Mouse (Mus musculus) megakaryocyte-erythroid progenitor cell, adult 5 weeks (primary cell): ENCODE measurements around the gene 1700022I11Rik. TPM values are rescaled to one million over a fixed set of nuclear protein-coding genes. Genes with fewer than 3 reads are reported as not detected.

Source experiments
- polyA plus RNA-seq: library from polyadenylated mRNA; stranded (reverse); fragments of >175 nt; gene quantifications from 2 replicates; pipeline ENCODE4 v1.2.3, GENCODE M21; 2012

Gene 1700022I11Rik
- polyA plus RNA-seq, result not detected in 2 replicates

GRCm38 (mm10) chr4:42969304-42969703 is at the start of gene 1700022I11Rik:
TSS of gene 1700022I11Rik (plus strand) at chr4:42969604.

GRCm38 (mm10) chr4:42949676-42950051 is 19.7 kb upstream of the 1700022I11Rik start, which contains the start of gene Dnajb5:
TSS of gene Dnajb5 (plus strand) at chr4:42949814.

GRCm38 (mm10) chr4:43000141-43000986 is 31.0 kb downstream of the 1700022I11Rik start, which contains the start of gene Vcp:
TSS of gene Vcp (minus strand) at chr4:43000507.

GRCm38 (mm10) chr4:43010161-43011038 is 41.0 kb downstream of the 1700022I11Rik start, which contains the start of gene Fancg:
TSS of gene Fancg (minus strand) at chr4:43010506.

GRCm38 (mm10) chr4:43025084-43025960 is 55.9 kb downstream of the 1700022I11Rik start, which contains the start of gene Pigo:
TSS of gene Pigo (minus strand) at chr4:43025819.

GRCm38 (mm10) chr4:43031237-43031995 is 62.0 kb downstream of the 1700022I11Rik start, which contains the start of gene Stoml2:
TSS of gene Stoml2 (minus strand) at chr4:43031710.

Other genes starting within 250 kb of the 1700022I11Rik start
- not detected in 2 replicates for gene 4930578G10Rik, start 234.1 kb upstream of the 1700022I11Rik start, polyA plus RNA-seq
- gene Ccl19, start 213.0 kb upstream of the 1700022I11Rik start, polyA plus RNA-seq, result not detected in 2 replicates
- gene Ccl21a, start 195.6 kb upstream of the 1700022I11Rik start, polyA plus RNA-seq, result not detected in 2 replicates
- gene Fam205a1, start 115.7 kb upstream of the 1700022I11Rik start, polyA plus RNA-seq, result 0.05 TPM in 1 of 2 replicates, not detected in the other
- gene Gm12394, start 112.8 kb upstream of the 1700022I11Rik start, polyA plus RNA-seq, result not detected in 2 replicates
- not detected in 2 replicates for gene Fam205c, start 95.4 kb upstream of the 1700022I11Rik start, polyA plus RNA-seq
- 0.01 and 0.08 TPM in 2 replicates for gene Phf24, start 52.9 kb upstream of the 1700022I11Rik start, polyA plus RNA-seq
- 1.9 and 5.4 TPM in 2 replicates for gene Dnajb5, start 19.8 kb upstream of the 1700022I11Rik start, polyA plus RNA-seq
- 222 and 226 TPM in 2 replicates for gene Vcp, start 30.9 kb downstream of the 1700022I11Rik start, polyA plus RNA-seq
- 10.7 and 13.4 TPM in 2 replicates for gene Fancg, start 40.9 kb downstream of the 1700022I11Rik start, polyA plus RNA-seq
- gene Pigo, start 56.2 kb downstream of the 1700022I11Rik start, polyA plus RNA-seq, result 9.6 and 10.6 TPM in 2 replicates
- 92.9 and 113 TPM in 2 replicates for gene Stoml2, start 62.1 kb downstream of the 1700022I11Rik start, polyA plus RNA-seq
- 16.0 and 16.6 TPM in 2 replicates for gene Fam214b, start 76.6 kb downstream of the 1700022I11Rik start, polyA plus RNA-seq
- gene Unc13b, start 89.3 kb downstream of the 1700022I11Rik start, polyA plus RNA-seq, result 0.33 and 0.75 TPM in 2 replicates